Mouse (Mus musculus): ENCODE data around the gene Rps27l.

Rps27l gene

DNA sequence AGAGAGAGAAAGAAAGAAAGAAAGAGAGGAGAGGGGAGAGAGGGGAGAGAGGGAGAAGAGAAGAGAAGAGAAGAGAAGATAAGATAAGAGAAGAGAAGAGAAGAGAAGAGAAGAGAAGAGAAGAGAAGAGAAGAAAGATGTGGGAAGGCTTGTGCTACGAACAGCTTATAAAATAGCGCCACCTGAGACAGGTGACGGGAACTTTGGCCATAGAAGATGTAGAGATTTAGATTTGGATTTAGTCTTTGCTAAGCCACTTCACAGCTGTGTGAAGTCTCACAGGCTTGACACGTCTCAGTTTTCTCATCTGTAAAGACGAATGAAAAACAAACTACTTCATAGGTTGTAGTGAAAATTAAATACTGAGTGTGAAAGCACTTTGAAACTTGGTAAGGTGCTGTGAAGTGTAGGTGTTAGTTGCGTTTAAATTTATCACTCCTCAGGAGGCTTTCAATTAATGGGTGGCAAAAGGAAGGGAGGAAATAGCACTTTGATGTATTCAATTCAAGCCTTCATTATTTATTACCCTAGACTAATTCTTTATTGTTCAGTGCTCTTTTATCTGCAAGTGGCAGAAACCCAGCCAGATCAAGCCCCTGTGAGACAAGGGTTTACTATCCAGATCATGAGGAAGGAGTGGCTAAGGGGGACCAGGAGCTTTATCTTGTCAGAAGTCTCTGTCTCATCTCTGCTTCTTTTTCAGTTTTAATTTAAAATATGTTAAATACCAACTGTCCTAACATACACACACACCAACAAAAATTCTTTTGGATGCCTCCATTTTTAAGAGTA, 25.2 kb upstream of the Rps27l start:
- DNase-seq (ENCODE audit: low spot score): no peak

DNA sequence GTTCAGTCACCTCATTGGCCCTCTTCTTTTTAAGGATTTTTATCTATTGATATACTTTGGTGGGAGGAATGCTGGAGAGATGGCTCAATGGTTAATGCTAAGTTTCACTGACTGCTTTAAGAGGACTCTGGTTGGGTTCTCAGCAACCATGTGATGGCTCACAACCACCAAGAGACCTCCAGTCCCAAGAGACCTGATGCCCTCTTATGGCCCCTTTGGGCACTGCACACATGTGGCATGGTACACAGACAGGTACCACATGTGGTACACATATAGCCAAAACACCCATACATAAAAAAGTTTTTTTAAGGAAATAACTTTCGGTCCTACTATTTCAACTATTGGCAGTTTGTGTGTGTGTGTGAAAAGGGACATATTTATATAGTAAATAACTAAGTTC, 23.8 kb upstream of the Rps27l start:
- DNase-seq (ENCODE audit: low spot score): no peak

DNA sequence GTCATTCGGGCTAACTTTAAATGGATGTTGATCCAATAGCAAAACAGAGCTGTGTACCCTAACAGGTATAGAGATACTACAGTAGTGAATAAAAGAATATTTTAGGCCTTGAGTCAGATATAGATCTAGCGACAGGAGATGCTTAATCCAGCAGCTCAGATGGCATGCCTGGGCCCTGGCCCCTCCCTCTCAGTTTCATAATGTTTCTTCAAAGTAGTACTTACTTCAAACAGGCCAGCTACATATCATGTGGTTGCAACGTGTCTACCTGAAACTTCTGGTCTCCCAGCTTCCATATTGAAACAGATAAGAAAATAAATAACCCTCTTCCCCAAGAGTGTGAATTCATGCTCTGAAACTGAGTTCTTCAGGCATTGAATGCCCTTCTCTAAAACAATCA, 20.0 kb upstream of the Rps27l start:
- DNase-seq (ENCODE audit: low spot score): no peak

DNA sequence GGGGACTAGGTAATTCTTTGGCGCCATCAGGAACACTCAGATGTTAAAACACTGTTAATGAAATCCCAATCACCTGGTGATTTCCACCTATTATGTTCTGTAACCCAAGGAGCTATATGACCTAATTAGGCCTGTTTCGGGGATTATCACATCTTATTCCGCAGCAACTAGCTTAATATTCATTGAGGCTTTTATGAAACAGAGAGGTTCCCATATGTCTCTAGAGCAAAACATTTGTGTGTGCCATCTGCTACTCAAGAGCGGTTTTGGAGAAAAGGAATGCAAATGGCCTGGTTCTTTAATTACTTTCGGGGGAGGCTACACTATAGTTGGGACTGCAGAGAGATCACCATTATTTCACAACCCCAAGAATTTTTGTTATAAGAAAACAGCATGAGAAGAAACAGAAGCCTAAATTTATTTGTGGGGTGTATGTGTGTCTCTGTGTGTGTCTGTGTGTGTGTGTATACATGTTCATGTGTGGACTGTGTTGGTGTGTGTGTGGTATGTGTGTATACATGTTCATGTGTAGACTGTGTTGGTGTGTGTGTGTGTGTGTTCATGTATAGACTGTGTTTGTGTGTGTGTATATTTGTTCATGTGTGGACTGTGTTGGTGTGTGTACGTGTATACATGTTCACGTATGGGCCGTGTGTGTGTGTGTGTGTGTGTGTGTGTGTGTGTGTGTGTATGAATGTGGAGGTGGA, 18.0 kb upstream of the Rps27l start:
- no peak for DNase-seq (ENCODE audit: low spot score)

DNA sequence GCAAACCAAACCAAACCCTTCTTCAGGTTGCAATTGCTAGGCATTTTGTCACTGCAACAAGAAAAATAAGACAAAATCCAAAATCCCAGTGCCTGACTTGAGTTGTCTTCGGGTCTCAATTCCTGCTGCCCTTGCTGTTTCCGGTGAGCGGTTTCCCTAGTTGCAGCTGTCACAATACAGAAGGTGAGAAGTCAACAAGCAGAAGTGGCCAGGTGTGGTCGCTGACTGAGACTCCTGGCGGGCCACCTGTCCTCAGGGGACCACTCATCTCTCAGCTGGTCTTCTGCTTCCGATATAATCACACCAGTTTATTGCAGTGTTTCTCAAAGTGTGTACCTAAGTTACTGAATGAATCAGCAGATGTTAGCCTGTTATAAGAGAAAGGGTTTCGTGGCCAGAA, 15.5 kb upstream of the Rps27l start:
- DNase-seq (ENCODE audit: low spot score): no peak

DNA sequence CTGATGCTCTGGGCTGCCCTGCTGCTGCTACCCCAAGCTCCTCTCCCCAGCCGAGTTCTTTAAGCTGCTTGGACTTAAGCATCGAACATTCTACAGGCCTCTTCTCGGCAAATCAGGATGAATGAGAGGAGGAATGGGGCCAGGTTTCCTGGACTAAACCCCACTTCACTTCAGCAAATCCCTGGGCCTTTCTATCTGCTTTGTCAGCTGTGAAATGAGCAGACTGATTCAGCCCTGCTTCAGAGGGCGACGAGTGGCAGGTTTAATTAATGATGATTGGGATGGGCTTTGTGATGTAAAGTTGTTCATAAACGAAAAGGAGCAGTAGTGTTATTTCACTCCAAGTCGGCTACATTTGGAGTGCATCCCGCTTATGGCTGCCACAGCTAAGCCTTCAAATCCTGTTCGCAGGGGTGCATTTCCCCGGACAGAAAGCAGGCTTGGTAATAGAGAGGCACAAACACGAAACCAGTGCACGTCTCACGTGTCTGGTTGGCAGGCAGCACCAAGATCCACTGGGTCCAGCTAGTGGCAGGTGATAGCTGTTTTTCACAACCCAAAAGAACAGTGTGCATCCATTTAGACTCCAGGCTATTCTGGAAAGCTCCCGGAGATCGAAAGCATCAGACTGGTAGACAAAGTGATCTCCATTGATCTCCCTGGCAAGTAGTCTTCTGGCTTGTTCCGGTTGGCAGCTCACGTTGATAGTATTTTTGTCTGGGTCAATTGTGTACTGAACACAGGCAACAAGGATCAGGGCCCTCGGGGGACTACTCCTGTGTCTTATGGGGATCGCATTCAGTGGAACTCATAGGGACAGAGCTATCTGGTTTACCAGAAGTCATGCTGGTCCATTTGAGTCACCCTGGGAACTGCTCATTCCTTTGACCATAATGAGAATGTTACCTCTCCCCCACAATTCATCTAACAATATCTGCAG, 11.7 kb upstream of the Rps27l start:
- DNase-seq (ENCODE audit: low spot score): no peak

DNA sequence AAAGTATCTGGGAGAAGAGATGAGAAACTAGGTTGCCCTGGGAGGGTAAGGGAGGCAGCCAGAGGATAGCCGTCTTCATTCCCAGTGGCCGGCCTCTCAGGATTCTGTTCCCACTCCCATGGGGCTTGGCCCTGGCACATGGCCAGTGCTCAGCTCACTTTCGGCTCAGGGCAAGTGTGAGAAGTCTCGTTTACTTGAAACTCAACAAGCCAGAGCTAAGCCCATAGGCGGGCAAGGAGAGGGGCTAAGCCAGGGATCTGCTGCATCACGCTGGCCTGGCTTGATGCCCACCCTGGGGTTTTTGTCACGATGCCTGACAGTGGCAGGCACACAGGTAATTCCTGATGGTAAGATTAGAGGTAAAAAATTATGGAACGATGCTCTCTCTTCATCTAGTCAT, 8.4 kb upstream of the Rps27l start:
- no peak for DNase-seq (ENCODE audit: low spot score)

DNA sequence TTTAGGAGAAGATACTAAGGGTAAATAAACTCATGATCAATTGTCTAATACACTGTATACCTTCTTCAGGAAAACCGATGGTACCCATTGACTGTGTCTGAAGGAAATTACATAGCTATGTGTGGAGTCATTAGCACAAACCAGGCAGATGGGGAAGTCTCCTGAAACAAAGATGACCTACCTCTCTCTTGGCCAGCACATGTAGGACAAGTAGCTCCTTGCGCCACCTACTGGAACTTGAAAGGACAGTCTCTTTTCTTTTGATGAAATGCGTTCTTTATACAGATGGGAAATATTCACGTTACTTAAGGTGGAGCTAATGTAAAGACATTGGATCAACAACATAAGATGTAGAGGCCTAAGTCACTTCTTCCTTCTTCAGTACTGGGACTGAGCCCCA, 7.0 kb upstream of the Rps27l start:
- DNase-seq (ENCODE audit: low spot score): no peak

DNA sequence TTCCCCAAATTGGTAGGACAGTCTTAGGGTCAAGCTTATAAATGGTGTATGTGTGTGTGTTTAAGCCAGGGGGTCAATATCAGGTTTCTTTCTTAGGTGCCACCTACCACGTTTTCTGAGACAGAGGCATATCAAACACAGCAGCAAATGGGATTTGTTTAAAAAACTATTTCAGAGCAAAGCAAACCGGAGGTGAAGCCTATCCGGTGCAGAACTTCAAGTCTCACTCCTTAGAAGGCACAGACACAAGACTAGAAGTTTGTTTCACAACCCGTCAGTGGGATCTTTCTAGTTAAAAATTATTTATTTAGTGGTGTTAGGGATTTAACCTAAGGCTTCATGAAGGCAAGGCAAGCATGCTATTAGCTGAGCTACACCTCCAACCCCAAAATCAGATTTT, 725 bp upstream of the Rps27l start:
- DNase-seq (ENCODE audit: low spot score): no peak

DNA sequence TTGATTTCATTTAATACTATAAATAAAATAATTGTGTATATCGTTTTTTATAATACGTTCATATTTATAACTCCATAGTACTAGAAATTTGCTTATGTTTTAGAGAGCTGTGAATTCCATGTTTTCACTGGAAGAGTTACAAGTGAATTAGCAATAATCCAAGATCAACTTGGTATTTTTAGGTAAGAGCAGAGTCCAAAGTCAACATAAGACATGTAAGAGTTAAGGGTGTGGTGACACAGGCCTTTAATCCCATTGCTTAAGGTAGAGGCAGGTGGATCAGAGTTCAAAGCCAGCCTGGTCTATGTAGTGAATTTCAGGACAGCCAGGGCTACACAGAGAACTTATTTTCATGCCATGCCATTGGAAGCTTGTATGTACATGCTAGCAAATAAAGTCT, 2.6 kb downstream of the Rps27l start:
- DNase-seq (ENCODE audit: low spot score): no peak

DNA sequence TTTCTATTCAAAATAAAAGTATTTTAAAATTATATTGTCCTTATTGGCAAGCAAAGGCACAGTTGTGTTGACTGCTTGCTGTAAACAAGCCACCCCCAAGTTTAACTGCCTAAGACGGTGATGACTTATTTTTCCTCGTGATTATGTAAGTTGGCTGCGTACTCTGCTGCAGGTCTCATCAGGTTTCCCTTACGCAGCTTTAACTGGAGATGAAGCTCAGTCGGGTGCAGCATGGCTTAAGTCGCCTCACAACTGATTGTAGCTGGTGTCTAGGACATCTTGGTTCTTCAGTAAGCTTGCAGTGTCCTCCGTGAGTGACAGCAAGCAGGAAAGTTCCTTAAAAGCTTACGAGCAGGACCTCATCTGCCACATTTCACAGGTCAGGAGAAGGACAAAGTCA, 6.4 kb downstream of the Rps27l start:
- DNase-seq (ENCODE audit: low spot score): no peak

DNA sequence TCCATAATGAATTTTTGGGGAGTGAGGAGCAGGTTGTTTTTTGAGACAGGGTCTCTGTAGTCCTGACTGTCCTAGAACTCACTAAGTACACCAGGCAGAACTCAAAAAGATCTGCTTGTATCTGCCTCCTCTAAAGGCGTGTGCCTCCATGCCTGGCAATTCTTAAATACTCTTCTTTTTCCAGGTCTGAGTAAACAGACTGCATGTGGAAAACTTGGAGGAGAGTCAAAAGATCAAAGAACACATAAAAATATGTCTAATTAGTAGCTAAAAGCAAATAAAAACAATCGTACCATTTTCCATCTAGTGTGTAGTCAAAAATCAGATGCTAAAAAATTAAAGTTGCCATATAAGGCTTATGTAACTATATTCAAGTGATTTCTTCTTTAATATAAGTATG, 7.0 kb downstream of the Rps27l start:
- no peak for DNase-seq (ENCODE audit: low spot score)

DNA sequence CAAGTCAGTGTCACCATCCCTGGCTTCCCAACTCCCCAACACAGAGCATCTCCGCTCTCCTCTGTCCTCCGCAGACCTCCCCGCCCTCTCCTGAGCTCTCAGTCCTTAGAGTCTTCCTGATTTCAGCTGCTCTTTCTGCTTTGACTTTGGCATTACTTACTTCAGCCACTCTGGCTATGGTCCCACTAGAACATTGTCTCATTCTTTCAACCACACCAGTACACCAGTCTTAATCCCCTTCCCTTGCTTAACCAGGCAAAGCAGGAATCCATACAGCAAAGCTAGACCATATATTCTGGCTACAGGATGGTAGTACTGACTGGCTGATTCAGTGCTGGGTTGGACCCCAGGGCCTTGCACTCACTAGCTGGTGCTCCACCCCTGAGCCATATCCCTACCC, 11.6 kb downstream of the Rps27l start:
- no peak for DNase-seq (ENCODE audit: low spot score)

DNA sequence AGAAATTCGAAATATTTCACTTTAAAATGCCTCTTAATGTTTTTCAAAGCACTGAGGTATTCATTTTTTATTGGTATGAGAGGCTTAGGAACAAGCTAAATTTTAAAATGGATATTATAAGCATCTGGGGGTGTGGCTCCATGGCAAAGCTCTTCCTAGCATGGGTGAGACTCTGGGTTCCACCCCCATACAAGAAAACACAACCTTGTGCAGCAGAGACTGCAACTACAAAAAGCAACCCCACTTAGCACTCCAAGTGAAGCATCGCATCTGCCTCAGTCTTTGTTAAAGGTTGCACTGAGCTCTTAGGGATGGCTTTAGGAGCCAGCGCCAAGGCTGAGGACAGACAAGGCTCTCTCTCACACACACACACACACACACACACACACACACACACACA, 15.6 kb downstream of the Rps27l start:
- DNase-seq (ENCODE audit: low spot score): no peak

DNA sequence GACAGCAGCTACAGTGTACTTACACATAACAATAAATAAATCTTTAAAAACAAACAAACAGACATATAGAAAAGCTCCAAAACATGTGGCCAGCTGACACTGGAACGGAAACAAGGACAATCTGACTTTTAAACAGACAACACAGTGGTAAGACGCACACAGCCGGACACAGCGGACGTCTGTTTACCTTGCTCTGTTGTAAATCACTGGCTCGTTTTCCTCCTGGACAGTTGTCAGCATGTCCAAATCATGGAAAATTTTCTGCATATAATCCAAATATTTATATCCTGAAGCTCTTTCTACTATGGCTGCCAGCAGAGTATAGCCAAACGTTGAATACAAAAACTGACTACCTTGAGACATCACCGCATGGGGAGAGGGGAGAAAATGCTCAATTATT, 21.6 kb downstream of the Rps27l start:
- no peak for DNase-seq (ENCODE audit: low spot score)

DNA sequence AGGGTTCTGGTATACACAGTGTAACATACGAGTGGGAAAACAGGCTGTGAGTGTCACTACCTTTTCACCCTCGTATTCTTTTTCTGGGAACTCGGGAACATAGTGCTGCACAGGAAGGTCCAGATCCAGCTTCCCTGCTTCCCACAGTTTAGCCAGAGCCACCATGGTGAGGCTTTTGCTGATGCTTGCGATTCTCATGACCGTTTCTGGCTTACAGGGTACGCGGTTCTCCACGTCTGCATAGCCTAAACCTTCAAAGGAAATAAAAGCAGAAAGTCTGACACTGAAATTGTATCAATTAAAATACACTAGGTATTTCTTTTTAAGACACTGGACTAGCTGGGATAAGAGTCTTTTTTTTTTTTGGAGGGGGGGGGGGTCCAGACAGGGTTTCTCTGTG, 25.2 kb downstream of the Rps27l start:
- no peak for DNase-seq (ENCODE audit: low spot score)

DNA sequence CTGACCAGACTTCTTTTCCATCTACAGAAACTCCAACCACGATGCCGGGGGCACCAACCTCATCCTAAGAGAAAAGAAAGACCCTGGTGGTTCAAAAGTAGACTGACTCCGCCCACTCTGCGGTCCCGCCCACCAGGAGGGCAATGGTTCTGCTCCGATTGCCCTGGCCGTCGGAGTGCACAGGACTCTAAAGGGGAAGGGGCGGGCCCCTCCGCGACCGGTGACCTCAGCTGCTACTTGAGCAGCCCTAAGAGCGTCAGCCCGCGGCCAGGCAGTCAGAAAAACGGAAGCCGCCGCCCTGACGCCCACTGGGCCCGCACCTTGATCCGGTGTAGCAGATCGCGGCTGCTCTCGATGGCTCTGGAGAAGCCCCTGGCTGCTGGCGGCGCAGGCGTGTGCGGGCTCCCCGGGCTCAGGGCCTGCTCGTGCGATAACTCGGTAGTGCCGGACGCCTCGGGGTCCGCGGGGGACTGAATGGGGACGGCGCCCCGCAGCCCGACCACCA, 28.9 kb downstream of the Rps27l start:
- peak; percentile 74 for DNase-seq (ENCODE audit: low spot score)

DNA sequence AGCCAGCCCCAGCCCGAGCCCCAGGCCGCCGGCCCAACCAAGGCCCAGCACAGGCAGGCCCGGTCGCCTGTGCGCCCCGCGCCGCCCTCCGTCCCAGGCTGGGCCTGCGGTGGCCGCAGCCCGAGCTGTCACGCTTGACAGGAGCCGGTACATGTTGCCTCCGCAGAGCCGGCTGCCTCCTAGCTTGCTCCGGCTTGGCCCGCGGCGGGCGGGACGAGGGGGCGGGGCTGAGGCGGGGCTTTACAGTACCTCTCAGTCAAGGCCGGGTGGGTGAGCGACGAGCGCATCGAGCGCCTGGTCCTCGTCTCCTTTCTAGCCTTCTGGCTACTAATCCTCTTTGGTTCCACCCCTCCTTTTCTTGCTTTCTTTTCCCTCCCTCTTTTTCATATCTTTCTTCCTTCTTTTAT, 29.4 kb downstream of the Rps27l start, which contains the start of gene Lactb:
Gene Lactb (minus strand): TSS at position 246 of the 407 bp plus-strand sequence.
- DNase-seq (ENCODE audit: low spot score): peak; percentile 91

DNA sequence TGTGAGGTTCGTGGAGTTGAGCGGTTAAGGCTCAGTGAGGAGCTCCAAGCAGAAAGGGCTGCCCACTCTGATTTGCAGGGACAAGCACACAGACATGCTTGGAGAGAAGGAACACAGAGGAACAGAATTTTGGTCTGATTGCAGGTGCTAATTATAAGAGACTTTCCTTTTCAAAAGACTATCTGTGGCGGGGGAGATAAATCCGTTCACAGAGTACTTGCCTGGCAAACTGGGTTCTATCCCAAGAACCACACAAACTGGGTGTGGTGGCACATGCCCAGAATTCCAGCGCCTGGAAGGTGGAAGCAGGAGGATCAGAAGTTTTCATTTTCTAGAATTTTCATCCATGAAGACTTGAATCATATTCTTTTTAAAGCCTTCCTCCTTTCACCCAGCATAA, 31.2 kb downstream of the Rps27l start:
- DNase-seq (ENCODE audit: low spot score): no peak

DNA sequence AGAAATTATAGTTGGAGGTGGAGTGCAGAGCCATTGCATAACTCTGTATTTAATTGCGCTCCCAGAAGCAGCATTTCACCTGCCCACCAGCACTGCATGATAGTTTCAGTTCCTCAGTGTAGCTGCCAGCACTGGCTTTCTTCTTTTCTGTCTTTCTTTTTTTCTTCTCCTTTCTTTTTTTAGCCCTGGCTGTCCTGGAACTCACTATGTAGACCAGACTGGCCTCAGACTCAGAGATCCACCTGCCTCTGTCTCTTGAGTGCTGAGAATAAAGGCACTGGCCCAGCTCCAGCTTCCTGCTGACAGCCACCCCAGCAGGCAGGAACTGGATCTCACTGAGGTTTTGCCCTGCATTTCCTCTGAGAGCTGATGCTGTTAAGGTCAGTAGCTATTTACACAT, 32.1 kb downstream of the Rps27l start:
- no peak for DNase-seq (ENCODE audit: low spot score)

DNA sequence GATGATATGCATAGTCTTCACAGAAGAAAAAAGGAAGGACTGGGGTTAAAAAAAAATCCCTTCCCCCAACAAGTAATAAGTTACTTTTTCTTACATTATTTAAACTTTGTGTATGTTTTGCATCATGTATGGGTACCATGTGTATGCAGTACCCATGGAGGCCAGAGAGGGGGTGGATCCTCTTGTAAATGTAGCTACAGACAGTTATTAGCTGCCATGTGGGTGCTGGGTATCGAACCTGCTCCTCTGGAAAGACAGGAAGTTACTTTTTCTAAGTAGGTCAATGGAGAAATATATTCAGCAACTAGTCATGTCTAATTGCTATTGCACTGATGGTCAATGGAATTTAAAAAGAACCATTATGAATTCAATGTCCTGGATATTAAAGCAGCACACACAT, 32.6 kb downstream of the Rps27l start:
- no peak for DNase-seq (ENCODE audit: low spot score)

DNA sequence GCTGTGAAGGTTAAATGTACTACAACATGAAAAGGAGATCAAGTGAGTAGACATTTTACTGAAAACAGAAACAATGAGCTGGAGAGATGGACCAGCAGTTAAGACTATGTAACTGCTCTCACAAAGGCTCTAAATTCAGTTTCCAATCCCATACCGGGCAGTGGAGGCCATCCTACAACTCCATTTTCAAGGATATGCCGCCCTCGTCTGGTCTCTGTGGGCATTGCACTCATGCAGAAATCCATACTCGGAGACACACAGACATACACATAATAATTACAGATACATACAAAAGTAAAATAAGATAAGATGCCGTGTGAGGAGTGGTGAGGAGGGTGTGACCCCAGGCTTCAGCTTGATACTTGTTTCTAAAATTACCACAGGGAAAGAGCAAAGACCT, 34.6 kb downstream of the Rps27l start:
- DNase-seq (ENCODE audit: low spot score): peak; percentile 77

Data from spleen, adult 12 weeks (tissue).